Mouse (Mus musculus): ENCODE measurements around the gene 2010111I01Rik. TPM values are rescaled to one million over a fixed set of nuclear protein-coding genes. Genes with fewer than 3 reads are reported as not detected.

Gene 2010111I01Rik
- total and polyA plus RNA-seq, 3 experiments: 26.3 to 32.7 TPM; not detected in 1

DNA sequence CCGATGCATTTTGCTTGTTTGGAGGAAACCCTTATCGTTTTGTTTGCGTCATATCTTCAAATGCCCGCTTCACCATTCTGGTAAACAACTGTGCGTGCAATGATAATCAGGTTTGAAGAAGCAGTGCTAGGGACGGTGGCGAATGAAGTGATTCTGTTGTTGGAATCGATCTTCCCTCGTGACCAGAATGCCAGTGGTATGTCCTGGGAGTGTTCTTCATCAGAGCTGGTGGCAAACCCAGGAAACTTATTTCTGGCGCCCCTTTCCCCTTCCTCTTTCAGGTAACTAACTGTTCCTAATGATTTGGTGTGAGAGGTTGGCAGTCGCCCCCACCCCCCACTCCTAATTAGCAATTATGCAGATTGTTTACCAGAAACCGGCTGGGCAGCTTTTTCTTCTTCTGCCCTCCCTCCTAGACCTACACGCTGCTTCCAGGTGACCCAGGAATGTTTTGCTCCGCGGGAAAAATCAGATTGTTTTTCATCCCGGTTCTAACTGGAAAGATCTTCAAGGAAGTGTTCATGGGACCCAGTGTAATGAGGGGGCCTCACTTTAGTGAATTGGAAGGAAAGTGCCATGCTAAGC, 307.4 kb downstream of the 2010111I01Rik start:
- Histone ChIP-seq H3K36me3 (ENCODE audit: control insufficient read depth in 1 of 2, insufficient read depth in 2 of 2, low read length in 2 of 2) (no peaks in the 10 kb centered on the region; a peak in 3 of 4 replicates), H3K27me3 (ENCODE audit: control insufficient read depth in 1 of 2, insufficient read depth in 2 of 2, low read length in 2 of 2) (no peaks in the 10 kb centered on the region), H3K79me2 (ENCODE audit: control insufficient read depth, insufficient read depth, low read length, poor library complexity) (no peaks in the 10 kb centered on the region), H3K4me1 (ENCODE audit: control insufficient read depth in 1 of 2, insufficient read depth in 2 of 2, low read length in 2 of 2) (no peaks in the 10 kb centered on the region), H3K4me3 (ENCODE audit: control insufficient read depth in 1 of 2, insufficient read depth in 1 of 2, low read depth in 2 of 2, low read length in 2 of 2) (no peak overlapping the region), H3K9ac (ENCODE audit: control insufficient read depth, low read depth, low read length, poor library complexity, severe bottlenecking) (no peak overlapping the region), H3K9me3 (replicated peaks; ENCODE audit: insufficient read depth, low read length) (no peaks in the 10 kb centered on the region), H3K27ac (ENCODE audit: control insufficient read depth, low read depth, low read length) (no peak overlapping the region)
- DNase-seq (ENCODE audit: low read depth, low spot score): no peak
- TF ChIP-seq E2F4 (IDR thresholded peaks at IDR 0.05; ENCODE audit: borderline replicate concordance, low read depth, low read length) (no peak), NELFE (IDR thresholded peaks at IDR 0.05; ENCODE audit: low read depth, low read length) (no peak), MYB (IDR thresholded peaks at IDR 0.05; ENCODE audit: low read depth, low read length) (no peak), BHLHE40 (IDR thresholded peaks at IDR 0.05; ENCODE audit: borderline replicate concordance, low read depth, low read length) (no peak), EP300 (IDR thresholded peaks at IDR 0.05; ENCODE audit: low read depth in 1 of 2, low read length in 2 of 2) (no peak), RAD21 (IDR thresholded peaks at IDR 0.05; ENCODE audit: low read depth, low read length) (no peak)

DNA sequence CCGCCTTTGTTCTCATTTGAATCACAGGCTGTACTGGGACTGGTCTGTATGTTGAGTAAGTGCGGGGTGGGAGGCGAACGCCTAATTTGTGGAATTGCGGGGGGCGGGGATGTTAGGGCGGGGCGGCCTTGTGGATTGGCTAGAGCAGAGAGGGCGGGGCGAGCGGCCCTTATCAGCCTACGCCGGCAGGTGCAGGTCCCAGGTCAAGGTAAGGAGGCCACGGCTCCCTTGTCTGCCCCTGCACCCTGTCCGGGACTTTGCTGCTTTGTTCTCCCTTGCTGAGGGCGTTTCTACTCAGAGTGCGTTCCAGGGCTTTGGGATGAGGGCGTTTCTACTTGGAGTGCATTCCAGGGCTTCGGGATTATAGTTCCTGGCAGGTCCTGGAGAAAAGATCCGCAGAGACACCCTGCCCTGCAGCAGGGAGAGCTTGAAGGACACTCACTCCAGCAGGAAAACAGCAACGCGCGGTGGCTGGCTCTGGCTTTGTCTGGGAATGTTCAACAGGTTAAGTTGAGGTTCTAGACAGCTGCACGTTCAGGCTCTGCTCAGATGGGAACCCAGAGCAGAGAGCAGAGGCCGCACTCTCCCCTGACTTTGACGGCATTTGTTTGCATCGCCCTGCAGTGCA, 308.0 kb downstream of the 2010111I01Rik start:
- Histone ChIP-seq H3K9me3 (replicated peaks; ENCODE audit: insufficient read depth, low read length) (no peaks in the 10 kb centered on the region), H3K36me3 (ENCODE audit: control insufficient read depth in 1 of 2, insufficient read depth in 2 of 2, low read length in 2 of 2) (no peaks in the 10 kb centered on the region; a peak in 3 of 4 replicates), H3K27me3 (ENCODE audit: control insufficient read depth in 1 of 2, insufficient read depth in 2 of 2, low read length in 2 of 2) (no peaks in the 10 kb centered on the region), H3K27ac (ENCODE audit: control insufficient read depth, low read depth, low read length) (no peak overlapping the region), H3K79me2 (ENCODE audit: control insufficient read depth, insufficient read depth, low read length, poor library complexity) (no peaks in the 10 kb centered on the region), H3K4me1 (ENCODE audit: control insufficient read depth in 1 of 2, insufficient read depth in 2 of 2, low read length in 2 of 2) (no peaks in the 10 kb centered on the region), H3K4me3 (ENCODE audit: control insufficient read depth in 1 of 2, insufficient read depth in 1 of 2, low read depth in 2 of 2, low read length in 2 of 2) (no peak overlapping the region), H3K9ac (ENCODE audit: control insufficient read depth, low read depth, low read length, poor library complexity, severe bottlenecking) (no peak overlapping the region)
- no peak for DNase-seq (ENCODE audit: low read depth, low spot score)
- TF ChIP-seq ELF1 (IDR thresholded peaks at IDR 0.05; ENCODE audit: low read depth, low read length): no peak
- TF ChIP-seq USF2 (IDR thresholded peaks at IDR 0.05; ENCODE audit: borderline replicate concordance in 1 of 2, insufficient read depth in 1 of 2, low read depth in 1 of 2, low read length in 2 of 2): no peak
- TF ChIP-seq SMC3 (IDR thresholded peaks at IDR 0.05; ENCODE audit: low read depth, low read length): no peak
- TF ChIP-seq GABPA (IDR thresholded peaks at IDR 0.05; ENCODE audit: low read depth, low read length): no peak
- TF ChIP-seq CHD2 (IDR thresholded peaks at IDR 0.05; ENCODE audit: low read length): no peak
- no peak for TF ChIP-seq MAZ (IDR thresholded peaks at IDR 0.05; ENCODE audit: low read depth, low read length)
- TF ChIP-seq SIN3A (IDR thresholded peaks at IDR 0.05; ENCODE audit: low read length): no peak
- no peak for TF ChIP-seq E2F4 (IDR thresholded peaks at IDR 0.05; ENCODE audit: borderline replicate concordance, low read depth, low read length)
- no peak for TF ChIP-seq GATA1 (IDR thresholded peaks at IDR 0.05; ENCODE audit: low read depth, low read length)
- TF ChIP-seq ZNF384 (IDR thresholded peaks at IDR 0.05; ENCODE audit: low read depth, low read length): no peak
- no peak for TF ChIP-seq BHLHE40 (IDR thresholded peaks at IDR 0.05; ENCODE audit: borderline replicate concordance, low read depth, low read length)
- no peak for TF ChIP-seq KAT2A (conservative IDR thresholded peaks at IDR 0.05; ENCODE audit: low read depth, low read length)

Measured in MEL (cell line).